Mouse (Mus musculus) heart, postnatal 0 days (tissue): ENCODE measurements around the gene Gipc3. TPM values are rescaled to one million over a fixed set of nuclear protein-coding genes. Genes with fewer than 3 reads are reported as not detected.

Experiments used
- ATAC-seq: fragments of 200-750 bp; cut with Nextera tagmentation; 2 replicates; pipeline ENCODE4 v1.8.0; 2017; ENCODE audit warnings: low read depth, moderate number of reproducible peaks, moderate library complexity; ENCODE audit not compliant: insufficient read depth
- DNase-seq: peaks from one replicate; pipeline ENCODE4 v3.0.0-alpha.2; 2016; ENCODE audit warnings: low spot score
- H3K27ac ChIP-seq: fragments of 300-500 bp; sonication (generic); 2 replicates; pipeline ENCODE4 v1.5.1; 2014; ENCODE audit warnings: low read depth, mild to moderate bottlenecking
- H3K27me3 ChIP-seq: fragments of 300-500 bp; sonication (generic); 2 replicates; pipeline ENCODE4 v1.6.1; 2014; ENCODE audit warnings: low read length, mixed read lengths; ENCODE audit not compliant: control insufficient read depth, insufficient read depth
- H3K36me3 ChIP-seq: fragments of 300-500 bp; sonication (generic); replicated peaks from 2 replicates; pipeline ENCODE4 v1.6.1; 2014; ENCODE audit warnings: low read length, mixed read lengths; ENCODE audit not compliant: control insufficient read depth, insufficient read depth
- H3K4me1 ChIP-seq: fragments of 300-500 bp; sonication (generic); 2 replicates; pipeline ENCODE4 v1.6.1; 2014; ENCODE audit warnings: antibody characterized with exemption; ENCODE audit not compliant: control insufficient read depth, insufficient read depth
- H3K4me2 ChIP-seq: fragments of 300-500 bp; sonication (generic); 2 replicates; pipeline ENCODE4 v1.6.1; 2014; ENCODE audit warnings: low read depth, mild to moderate bottlenecking, low read length, moderate library complexity
- H3K4me3 ChIP-seq: fragments of 300-500 bp; sonication (generic); 2 replicates; pipeline ENCODE4 v1.5.1; 2014; ENCODE audit warnings: low read depth, low read length
- H3K9ac ChIP-seq: fragments of 300-500 bp; sonication (generic); replicated peaks from 2 replicates; pipeline ENCODE4 v1.6.1; 2014; ENCODE audit warnings: low read depth, low read length, mixed read lengths
- H3K9me3 ChIP-seq: fragments of 300-500 bp; sonication (generic); replicated peaks from 2 replicates; pipeline ENCODE4 v1.6.1; 2016; ENCODE audit warnings: low read length; ENCODE audit not compliant: control insufficient read depth
- CTCF ChIP-seq: IDR thresholded peaks from 2 replicates; pipeline ENCODE4 v1.5.1; 2016; ENCODE audit warnings: antibody characterized with exemption, control low read depth, low read depth
- EP300 ChIP-seq: IDR thresholded peaks from 2 replicates; pipeline ENCODE4 v1.6.1; 2016; ENCODE audit warnings: antibody characterized with exemption, low read depth
- WGBS: fragments of 180-500 bp; shearing (Covaris S2); extraction: QIAGEN DNeasy Blood & Tissue Kit; methylation state at CpG from one replicate; pipeline ENCODE4 v1.1.7; 2014; 5-methylcytosine and 5-hydroxymethylcytosine counted together
- polyA plus RNA-seq: library from polyadenylated mRNA; unstranded; fragments of >200 nt; fragmentation: Nextera tagmentation; extraction: Ambion mirVana; gene quantifications from 2 replicates; pipeline ENCODE4 v1.2.1, GENCODE M21; 2015
- total RNA-seq: library from RNA; depleted of rRNA; stranded (reverse); fragments of >200 nt; gene quantifications from 2 replicates; pipeline ENCODE4 v1.2.3, GENCODE M21; 2014; ENCODE audit warnings: low replicate concordance

Gipc3 gene
- total and polyA plus RNA-seq, 2 experiments from 2014 or later, result 0.08 to 0.16 TPM

- peaks cover 42% of the 10 kb centered on the region for H3K36me3 ChIP-seq
- H3K27ac ChIP-seq, result no peak overlapping the region
- no peaks in the 10 kb centered on the region for H3K9me3 ChIP-seq
- H3K9ac ChIP-seq, result no peak overlapping the region
- DNase-seq (peak; percentile 67), ATAC-seq (peak; percentile 19; the same call in 1 of the 2 replicates)
- WGBS, result 21% methylated on average over 6 of the region's 9 CpGs
- H3K4me3 ChIP-seq, result no peak overlapping the region
- no peaks in the 10 kb centered on the region for H3K27me3 ChIP-seq
- H3K4me1 ChIP-seq, result peaks cover 36% of the 10 kb centered on the region
- TF ChIP-seq EP300 (no peak), CTCF (peak; percentile 80)
- no peak overlapping the region for H3K4me2 ChIP-seq
Observed at GRCm38 (mm10) chr10:81304597-81305238, 38.3 kb downstream of the Gipc3 start.

GRCm38 (mm10) chr10:81303761-81304160, 39.3 kb downstream of the Gipc3 start:
- Histone ChIP-seq H3K4me2 (no peak overlapping the region), H3K4me3 (no peak overlapping the region), H3K9me3 (no peaks in the 10 kb centered on the region), H3K27ac (no peak overlapping the region), H3K4me1 (peaks cover 44% of the 10 kb centered on the region), H3K9ac (no peak overlapping the region), H3K36me3 (peaks cover 32% of the 10 kb centered on the region), H3K27me3 (no peaks in the 10 kb centered on the region)
- TF ChIP-seq EP300, result no peak
- TF ChIP-seq CTCF, result no peak
- 67% methylated on average over 7 of the region's 7 CpGs for WGBS
- no peak for ATAC-seq
- DNase-seq, result no peak

GRCm38 (mm10) chr10:81303258-81303657, 39.8 kb downstream of the Gipc3 start:
- peaks cover 45% of the 10 kb centered on the region for H3K4me1 ChIP-seq
- H3K9ac ChIP-seq, result peak overlapping the region; percentile 17; the same call in 1 of the 2 replicates
- peaks cover 27% of the 10 kb centered on the region for H3K36me3 ChIP-seq
- peak overlapping the region; percentile 45 for H3K4me2 ChIP-seq
- H3K4me3 ChIP-seq, result 0 out of 2 replicates have a peak overlapping the region, but pooled peaks have one; percentile 4
- ATAC-seq (peak; percentile 10; the same call in 1 of the 2 replicates), DNase-seq (no peak)
- no peaks in the 10 kb centered on the region for H3K9me3 ChIP-seq
- no peaks in the 10 kb centered on the region for H3K27me3 ChIP-seq
- peak overlapping the region; percentile 74 for H3K27ac ChIP-seq
- 41% methylated on average over 10 of the region's 10 CpGs for WGBS
- TF ChIP-seq CTCF, result no peak
- no peak; the same call in 1 of the 2 replicates for TF ChIP-seq EP300

GRCm38 (mm10) chr10:81302781-81303218, 40.3 kb downstream of the Gipc3 start:
- Histone ChIP-seq H3K4me3 (0 out of 2 replicates have a peak overlapping the region, but pooled peaks have one; percentile 4), H3K36me3 (peaks cover 22% of the 10 kb centered on the region), H3K27ac (peak overlapping the region; percentile 74), H3K27me3 (no peaks in the 10 kb centered on the region), H3K9me3 (no peaks in the 10 kb centered on the region), H3K9ac (peak overlapping the region; percentile 17; the same call in 1 of the 2 replicates), H3K4me2 (peak overlapping the region; percentile 45), H3K4me1 (peaks cover 50% of the 10 kb centered on the region)
- TF ChIP-seq CTCF, result no peak
- TF ChIP-seq EP300, result no peak; the same call in 1 of the 2 replicates
- 10% methylated on average over 14 of the region's 14 CpGs for WGBS
- peak; percentile 60 for DNase-seq
- peak; percentile 68 for ATAC-seq

GRCm38 (mm10) chr10:81302288-81302687, 40.8 kb downstream of the Gipc3 start:
- Histone ChIP-seq H3K36me3 (peaks cover 17% of the 10 kb centered on the region), H3K27ac (peak overlapping the region; percentile 74), H3K9me3 (no peaks in the 10 kb centered on the region), H3K4me2 (peak overlapping the region; percentile 45), H3K4me3 (0 out of 2 replicates have a peak overlapping the region, but pooled peaks have one; percentile 4), H3K9ac (peak overlapping the region; percentile 17; the same call in 1 of the 2 replicates), H3K4me1 (peaks cover 55% of the 10 kb centered on the region), H3K27me3 (no peaks in the 10 kb centered on the region)
- TF ChIP-seq EP300 (no peak), CTCF (no peak)
- ATAC-seq (no peak), DNase-seq (no peak)
- WGBS, result 57% methylated on average over 4 of the region's 4 CpGs

- Histone ChIP-seq H3K9me3 (no peaks in the 10 kb centered on the region), H3K4me1 (peaks cover 57% of the 10 kb centered on the region), H3K36me3 (peaks cover 8% of the 10 kb centered on the region), H3K4me2 (no peak overlapping the region), H3K27me3 (no peaks in the 10 kb centered on the region), H3K4me3 (no peak overlapping the region), H3K27ac (no peak overlapping the region), H3K9ac (no peak overlapping the region)
- ATAC-seq (no peak), DNase-seq (no peak)
- TF ChIP-seq CTCF (no peak), EP300 (no peak)
- 78% methylated on average over 9 of the region's 9 CpGs for WGBS
Observed at GRCm38 (mm10) chr10:81301321-81301720, 41.7 kb downstream of the Gipc3 start.
